In genomic region chr11:120229861-120230751, GRCm38 (mm10) we compare ENCODE assay signal across 8 mouse cellular contexts. TPM values are rescaled to one million over a fixed set of nuclear protein-coding genes. Genes with fewer than 3 reads are reported as not detected.
A peak's percentile ranks its signal among the peaks of the same experiment; 100 is the strongest.
DNase-seq lines count a peak whose midpoint lies in the region; ATAC-seq lines count a peak whose summit lies in the region.

No protein-coding gene starts in this region.

- peaks cover 59% of the 10 kb centered on the region for H3K4me1 ChIP-seq in liver, embryonic 11.5 days (replicated peaks; ENCODE audit: control insufficient read depth, insufficient read depth, low read length)
- H3K4me1 ChIP-seq in neural tube, embryonic 12.5 days = peaks cover 58% of the 10 kb centered on the region

- no peaks in the 10 kb centered on the region for H3K9me3 ChIP-seq in liver, embryonic 11.5 days (ENCODE audit: control insufficient read depth, low read length)
- H3K9me3 ChIP-seq in neural tube, embryonic 12.5 days = no peaks in the 10 kb centered on the region

- peaks cover 34% of the 10 kb centered on the region for H3K27me3 ChIP-seq in liver, embryonic 11.5 days (replicated peaks; ENCODE audit: control insufficient read depth, insufficient read depth, low read length)
- no peaks in the 10 kb centered on the region for H3K27me3 ChIP-seq in neural tube, embryonic 12.5 days (replicated peaks)

- peaks cover 2% of the 10 kb centered on the region; the same call in 1 of the 2 replicates for H3K36me3 ChIP-seq in liver, embryonic 11.5 days (ENCODE audit: control insufficient read depth, insufficient read depth, low read length)
- no peaks in the 10 kb centered on the region for H3K36me3 ChIP-seq in neural tube, embryonic 12.5 days

- DNase-seq in right cerebral cortex, adult 18-20 months = peak; percentile 70
- no peak for DNase-seq in right cerebral cortex, postnatal 36 days (ENCODE audit: low spot score in 2 of 2)
- DNase-seq in embryo, embryonic 9.5 days (ENCODE audit: extremely low spot score) = peak; percentile 72
- DNase-seq in heart, adult 9 months (ENCODE audit: low spot score in 2 of 2) = peak; percentile 86 to 88
- DNase-seq in kidney, adult 9 months = peak; percentile 84
- DNase-seq in liver, embryonic 11.5 days (ENCODE audit: low spot score) = peak; percentile 67
- DNase-seq in urinary bladder, postnatal 14 days (ENCODE audit: low spot score) = peak; percentile 87

- peak overlapping the region; percentile 92 for H3K27ac ChIP-seq in liver, embryonic 11.5 days (ENCODE audit: low read depth, low read length)
- peak overlapping the region; percentile 75 for H3K27ac ChIP-seq in neural tube, embryonic 12.5 days

- H3K4me3 ChIP-seq in liver, embryonic 11.5 days (ENCODE audit: low read depth, low read length) = peak overlapping the region; percentile 87
- peak overlapping the region; percentile 91 for H3K4me3 ChIP-seq in neural tube, embryonic 12.5 days

- WGBS in liver, embryonic 11.5 days = 1% methylated on average over 42 of the region's 42 CpGs
- WGBS in neural tube, embryonic 12.5 days = 1% methylated on average over 42 of the region's 42 CpGs

- peak overlapping the region; percentile 90 for H3K9ac ChIP-seq in liver, embryonic 11.5 days (ENCODE audit: low read depth, low read length)
- peak overlapping the region; percentile 100 for H3K9ac ChIP-seq in neural tube, embryonic 12.5 days

- peak overlapping the region; percentile 98 for H3K4me2 ChIP-seq in liver, embryonic 11.5 days
- H3K4me2 ChIP-seq in neural tube, embryonic 12.5 days (replicated peaks) = peak overlapping the region; percentile 78

- ATAC-seq in liver, embryonic 11.5 days (replicated peaks; ENCODE audit: low FRiP score) = no peak
- no peak for ATAC-seq in neural tube, embryonic 12.5 days (ENCODE audit: low FRiP score, low read depth)

RNA-seq across cellular contexts. Expression of gene Bahcc1, which starts 2.6 kb away (rescaled TPM):
- polyA plus RNA-seq in liver, embryonic 11.5 days (2014; fragmentation: Nextera tagmentation; extraction: Ambion mirVana) = 6.7 and 8.8 TPM in 2 replicates
- polyA plus RNA-seq in neural tube, embryonic 12.5 days (2016; fragmentation: Nextera tagmentation; extraction: Ambion mirVana) = 21.6 and 22.8 TPM in 2 replicates

Comparison
In these comparisons a context has a peak if more than half of its experiments do, and no peak if none do; other contexts are left out.
1. DNase-seq: peak in right cerebral cortex, adult 18-20 months (single experiment), embryo, embryonic 9.5 days (single experiment), heart, adult 9 months (2 of 2), kidney, adult 9 months (single experiment), liver, embryonic 11.5 days (single experiment) and urinary bladder, postnatal 14 days (single experiment); none in right cerebral cortex, postnatal 36 days (0 of 2).